Mouse (Mus musculus): ENCODE results near the gene Paf1.

The Paf1 gene

DNA sequence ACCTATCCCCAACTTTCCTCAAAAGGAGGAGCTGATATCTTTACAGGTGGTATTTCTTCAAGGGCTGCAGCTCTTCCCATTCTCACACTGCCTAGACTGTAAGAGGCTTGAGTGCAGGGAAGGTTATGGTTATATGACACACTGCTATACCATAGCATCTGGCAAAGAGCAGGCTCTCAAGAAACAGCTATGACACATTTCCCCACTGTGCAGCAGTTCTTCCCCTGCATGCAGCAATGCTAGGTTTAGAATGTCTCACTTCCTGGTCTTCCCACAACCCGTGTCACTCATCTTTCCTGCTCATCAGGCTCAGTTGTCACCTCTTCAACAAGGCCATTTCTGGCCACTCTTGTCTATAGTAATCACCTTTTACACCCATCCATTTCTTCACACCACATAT lies 37.8 kb downstream of the Paf1 start:
- CTCF ChIA-PET = no interaction called here

DNA sequence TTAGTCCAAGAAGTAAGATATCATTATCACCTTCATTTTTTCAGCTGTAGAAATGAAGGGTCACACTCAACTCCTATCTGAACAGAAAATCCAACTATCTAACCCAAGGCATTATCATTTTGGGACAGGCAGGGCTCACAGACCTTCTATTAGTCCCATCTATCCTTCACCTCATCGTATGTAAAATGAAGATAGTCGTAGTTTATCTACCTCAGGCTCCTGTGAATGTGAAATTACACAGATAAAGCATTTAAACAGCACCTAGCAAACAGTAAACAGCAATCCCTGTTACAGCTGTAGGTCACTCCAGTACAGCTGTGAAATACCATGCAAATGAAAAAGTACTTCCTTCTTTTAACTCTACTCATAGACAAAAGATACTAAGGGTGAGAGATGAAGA lies 39.5 kb downstream of the Paf1 start:
- CTCF ChIA-PET = no interaction called here

DNA sequence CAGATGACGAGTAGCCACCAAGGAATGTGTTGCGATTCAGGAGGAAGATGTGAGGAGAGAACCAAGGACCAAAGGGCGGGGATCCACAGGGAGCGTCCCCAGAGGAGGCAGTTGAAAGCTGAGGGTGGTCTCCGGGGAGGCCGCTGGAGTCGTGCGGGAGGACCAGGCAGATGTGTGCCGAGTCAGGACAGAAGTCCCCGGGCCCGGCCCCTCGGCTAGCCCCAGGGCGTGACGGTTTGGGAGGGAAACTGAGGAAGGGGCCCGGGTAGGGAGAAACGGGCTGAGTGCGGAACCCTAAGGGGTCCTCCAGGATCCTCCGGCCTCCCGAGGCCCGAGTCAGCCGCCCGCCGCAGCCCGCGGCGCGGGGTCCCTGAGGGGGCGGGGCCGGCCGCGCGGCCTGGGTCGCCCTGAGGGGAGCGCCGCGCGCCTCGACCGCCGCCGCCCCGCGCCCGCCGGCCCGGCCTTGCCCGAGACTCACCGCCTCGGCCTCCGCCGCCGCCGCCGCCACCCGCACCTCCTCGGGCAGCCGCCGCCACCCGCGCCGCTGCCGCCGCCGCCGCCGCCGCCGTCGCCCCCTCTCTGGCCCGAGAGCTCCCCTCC lies 43.0 kb downstream of the Paf1 start:
- CTCF ChIA-PET = interaction anchor here (0.7 kb wide), 1 partner anchor 129 kb away, joined by 3 read pairs; no protein-coding TSS in a partner anchor

DNA sequence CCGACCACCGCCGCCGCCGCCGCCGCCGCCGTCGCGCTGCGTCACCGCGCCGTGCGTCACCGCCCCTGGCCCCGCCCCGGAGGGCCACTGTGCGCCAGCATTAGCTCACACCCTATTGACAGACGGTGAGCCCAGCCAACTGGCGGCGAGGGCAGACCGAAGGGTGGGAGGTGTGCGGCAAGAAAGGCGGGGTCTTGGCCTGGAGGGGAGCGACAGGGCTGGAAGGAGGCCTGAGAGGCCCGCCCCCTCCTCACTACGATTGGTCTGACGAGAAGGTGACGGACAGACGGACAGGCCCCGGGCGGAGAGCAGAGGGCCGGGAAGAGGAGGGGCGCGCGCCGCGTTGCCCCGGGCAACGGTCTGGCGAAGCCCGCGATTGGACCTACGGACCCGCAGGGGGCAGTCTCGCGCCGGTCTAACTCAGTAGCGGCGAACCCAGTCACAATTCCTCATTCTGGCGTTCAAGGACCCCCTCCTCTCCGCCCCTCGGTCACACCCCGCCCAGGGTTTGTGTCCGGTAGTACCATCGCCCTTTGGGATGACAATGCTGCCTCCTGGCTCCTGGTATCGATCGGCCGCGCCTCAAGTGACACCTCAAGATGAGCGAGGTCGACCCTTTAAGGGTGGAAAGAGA lies 43.6 kb downstream of the Paf1 start:
- CTCF ChIA-PET = no interaction called here

DNA sequence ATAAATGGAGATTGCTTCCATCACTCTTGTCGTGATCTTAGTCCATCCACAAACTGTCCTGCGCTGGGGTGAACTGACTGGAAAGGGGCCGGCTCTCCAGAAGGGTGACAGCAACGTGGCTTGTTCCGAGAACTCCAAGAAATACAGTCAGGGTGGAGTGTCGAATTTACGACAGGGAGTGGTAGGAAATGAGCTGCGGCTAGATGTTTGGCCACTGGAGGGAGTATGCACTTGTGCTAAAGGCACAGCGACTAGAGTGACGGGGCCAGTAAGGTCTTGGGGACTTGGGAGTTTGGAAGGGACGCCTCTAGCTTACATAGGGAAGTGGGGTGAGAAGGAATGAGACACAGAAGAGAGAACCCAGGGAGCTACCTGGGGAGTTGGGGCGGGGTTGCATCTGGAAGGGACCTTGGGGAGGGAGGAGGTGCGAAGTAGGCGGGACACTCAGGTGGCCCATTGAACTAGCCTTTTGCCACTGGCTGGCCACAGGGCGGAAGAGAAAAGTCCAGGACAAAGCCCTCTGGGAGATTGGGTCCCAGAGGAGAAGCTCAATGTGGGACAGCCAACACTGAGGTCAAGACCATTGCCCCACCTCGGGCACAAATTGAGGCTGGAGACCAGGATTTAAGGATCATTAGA lies 44.3 kb downstream of the Paf1 start, which contains the start of gene Gmfg:
Gene Gmfg (plus strand): TSS at position 516 of the 639 bp plus-strand sequence.
- CTCF ChIA-PET = no interaction called here

DNA sequence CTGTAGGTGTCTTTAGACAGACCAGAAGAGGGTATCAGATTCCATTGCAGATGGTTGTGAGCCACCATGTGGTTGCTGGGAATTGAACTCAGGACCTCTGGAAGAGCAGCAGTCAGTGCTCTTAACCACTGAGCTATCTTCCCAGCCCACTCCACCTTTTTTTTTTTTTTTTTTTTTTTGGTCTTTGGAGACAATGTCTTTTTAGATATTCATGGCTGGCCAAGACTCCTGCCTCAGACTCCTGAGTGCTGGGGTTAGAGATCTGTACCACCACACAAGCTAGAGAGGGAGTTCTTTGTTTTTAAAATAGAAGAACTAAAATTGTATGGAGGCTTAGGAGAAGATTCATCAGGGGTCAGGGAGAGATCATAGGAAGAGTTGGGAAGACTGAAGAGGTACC lies 45.2 kb downstream of the Paf1 start:
- CTCF ChIA-PET = interaction anchor here (0.6 kb wide), 5 partner anchors 125 to 697 kb away, joined by 3 to 5 read pairs (median 4); no protein-coding TSS in a partner anchor

DNA sequence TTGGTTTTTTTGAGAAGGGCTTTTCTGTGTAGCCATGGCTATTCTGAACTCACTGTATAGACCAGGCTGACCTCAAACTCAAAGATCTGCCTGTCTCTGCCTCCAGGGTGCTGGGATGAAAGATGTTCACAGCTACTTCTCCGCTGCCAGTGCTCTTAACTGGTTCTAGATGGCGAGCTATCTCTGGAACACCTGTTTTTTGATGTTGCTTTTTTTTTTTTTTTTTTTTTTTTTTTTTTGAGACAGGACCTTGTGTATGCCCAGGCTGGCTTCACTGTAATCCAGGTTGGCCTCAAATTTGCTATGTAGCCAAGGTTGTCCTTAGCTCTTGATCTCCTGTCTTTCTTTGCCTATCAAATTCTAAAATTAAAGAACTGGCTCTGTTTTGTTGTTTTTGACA lies 46.0 kb downstream of the Paf1 start:
- CTCF ChIA-PET = interaction anchor here (0.6 kb wide), 1 partner anchor 54 kb away, joined by 4 read pairs; no protein-coding TSS in a partner anchor

DNA sequence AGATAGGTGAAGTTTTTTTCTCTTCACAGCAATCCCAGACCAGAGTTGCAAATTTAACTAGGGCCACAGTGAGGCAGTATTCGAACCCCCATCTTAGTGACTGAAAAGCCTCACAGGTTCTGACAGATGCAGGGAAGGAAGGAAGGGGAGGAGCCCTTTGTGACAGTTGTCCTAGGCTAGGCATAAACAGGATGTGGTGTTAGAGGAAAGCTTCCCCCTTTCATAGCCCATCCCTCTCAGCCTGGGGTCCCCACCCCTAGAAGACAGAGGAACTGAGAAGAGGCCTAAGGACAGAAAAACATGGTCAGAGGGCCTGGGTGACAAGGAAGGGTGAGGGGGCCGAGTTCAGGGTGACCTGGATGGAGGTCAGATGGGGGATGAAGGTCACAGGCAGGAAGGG lies 48.0 kb downstream of the Paf1 start:
- CTCF ChIA-PET = interaction anchor here (0.6 kb wide), 1 partner anchor 58 kb away, joined by 4 read pairs; no protein-coding TSS in a partner anchor

DNA sequence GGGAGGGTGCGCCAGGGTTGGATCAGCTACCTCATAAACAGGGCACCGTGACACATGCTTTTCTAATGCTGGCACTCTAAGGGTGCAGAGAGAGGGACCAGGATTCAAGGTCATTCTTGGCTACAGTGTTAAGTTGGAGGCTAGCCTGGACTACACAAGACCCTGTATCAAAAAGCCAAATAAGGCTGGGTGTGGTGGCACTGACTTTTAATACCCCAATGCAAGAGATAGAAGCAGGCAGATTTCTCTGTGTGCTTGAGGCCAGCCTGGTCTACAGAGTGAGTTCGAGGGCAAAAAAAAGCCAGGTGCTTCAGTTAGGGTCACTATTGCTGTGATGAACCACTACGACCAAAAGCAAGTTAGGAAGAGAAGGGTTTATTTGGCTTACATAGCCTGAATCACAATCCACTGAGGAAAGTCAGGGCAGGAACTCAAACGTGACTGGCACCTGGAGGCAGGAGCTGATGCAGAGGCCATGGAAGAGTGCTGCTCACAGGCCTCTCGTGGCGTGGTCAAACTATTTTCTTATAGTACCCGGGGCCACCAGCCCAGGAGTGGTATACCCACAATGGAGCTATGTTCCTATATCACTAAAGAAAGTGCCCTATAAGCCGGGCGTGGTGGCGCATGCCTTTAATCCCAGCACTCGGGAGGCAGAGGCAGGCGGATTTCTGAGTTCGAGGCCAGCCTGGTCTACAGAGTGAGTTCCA lies 49.2 kb downstream of the Paf1 start:
- CTCF ChIA-PET = interaction anchor here (0.6 to 0.7 kb wide), 5 partner anchors 90 to 516 kb away, joined by 3 to 5 read pairs (median 3); no protein-coding TSS in a partner anchor

DNA sequence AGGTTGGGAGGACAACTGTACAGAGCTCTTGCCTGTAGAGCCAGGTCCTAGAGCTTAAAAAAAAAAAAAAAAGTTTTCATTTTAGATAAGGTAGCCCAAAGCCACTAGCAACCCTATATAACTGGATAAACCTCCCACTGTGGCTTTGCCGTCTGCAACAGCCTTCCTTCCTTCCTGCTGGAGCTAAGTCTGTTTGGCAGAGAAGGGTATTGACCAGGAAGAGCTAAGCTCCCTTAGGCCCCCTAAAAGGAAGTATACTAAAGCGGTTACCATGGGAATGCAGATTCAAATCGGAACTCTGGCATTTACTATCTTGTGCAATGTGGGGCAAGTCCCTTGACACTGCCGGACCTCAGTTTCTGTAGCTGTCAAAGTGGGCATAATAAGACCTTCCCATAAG lies 49.9 kb downstream of the Paf1 start:
- CTCF ChIA-PET = interaction anchor here (0.6 to 0.7 kb wide), 6 partner anchors 85 to 516 kb away, joined by 3 to 5 read pairs (median 3); no protein-coding TSS in a partner anchor

DNA sequence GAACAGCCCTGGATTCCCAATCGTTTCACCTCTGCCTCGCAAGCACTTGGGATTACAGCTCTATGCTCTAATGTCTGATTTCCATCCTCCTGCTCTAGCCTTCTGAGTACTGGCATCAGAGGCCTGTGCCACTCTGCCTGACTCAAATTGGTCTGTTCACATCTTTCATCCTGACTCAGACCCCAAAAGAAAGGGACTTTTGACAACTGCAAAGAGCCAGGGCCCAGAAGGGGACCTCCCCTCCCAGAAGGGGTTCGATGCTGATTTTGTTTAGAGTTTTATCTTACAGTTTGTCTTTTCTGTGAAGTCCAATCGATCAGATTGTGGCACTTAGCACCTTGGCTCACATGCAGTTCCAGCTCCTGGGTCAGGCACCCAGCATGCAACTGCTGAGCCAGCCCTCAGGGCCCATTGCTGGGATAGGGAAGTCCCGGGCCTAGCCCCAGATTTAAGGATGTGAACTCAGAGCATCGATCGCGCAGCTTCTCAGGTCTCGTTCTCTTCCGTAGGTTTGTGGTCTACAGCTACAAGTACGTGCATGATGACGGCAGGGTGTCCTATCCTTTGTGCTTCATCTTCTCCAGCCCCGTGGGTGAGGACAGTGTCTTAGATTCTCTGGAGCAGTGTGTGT lies 51.7 kb downstream of the Paf1 start:
- CTCF ChIA-PET = interaction anchor here (0.7 kb wide), 1 partner anchor 10 kb away, joined by 3 read pairs; no protein-coding TSS in a partner anchor

DNA sequence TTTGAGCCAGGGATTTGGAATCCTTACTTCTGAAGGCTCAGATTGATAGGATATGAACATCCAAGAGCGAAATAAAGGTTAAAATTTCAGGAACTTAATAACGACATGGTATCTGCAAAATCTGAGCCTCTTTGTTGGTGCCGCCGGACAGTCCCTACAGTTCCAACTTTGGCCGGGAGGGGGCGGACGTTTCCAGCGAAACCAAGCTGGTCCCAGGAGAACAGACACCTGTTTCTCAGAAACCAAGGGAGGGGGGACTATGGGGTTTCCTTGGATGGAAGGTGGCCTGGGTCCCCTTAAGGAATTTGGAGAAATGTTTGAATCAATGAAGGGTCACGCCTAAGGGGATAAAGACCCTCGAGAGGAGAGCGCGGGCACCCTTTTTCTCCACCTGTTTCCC lies 53.7 kb downstream of the Paf1 start:
- CTCF ChIA-PET = interaction anchor here (0.6 to 1.9 kb wide), 4 partner anchors 12 to 154 kb away, joined by 4 to 6 read pairs (median 4); no protein-coding TSS in a partner anchor

DNA sequence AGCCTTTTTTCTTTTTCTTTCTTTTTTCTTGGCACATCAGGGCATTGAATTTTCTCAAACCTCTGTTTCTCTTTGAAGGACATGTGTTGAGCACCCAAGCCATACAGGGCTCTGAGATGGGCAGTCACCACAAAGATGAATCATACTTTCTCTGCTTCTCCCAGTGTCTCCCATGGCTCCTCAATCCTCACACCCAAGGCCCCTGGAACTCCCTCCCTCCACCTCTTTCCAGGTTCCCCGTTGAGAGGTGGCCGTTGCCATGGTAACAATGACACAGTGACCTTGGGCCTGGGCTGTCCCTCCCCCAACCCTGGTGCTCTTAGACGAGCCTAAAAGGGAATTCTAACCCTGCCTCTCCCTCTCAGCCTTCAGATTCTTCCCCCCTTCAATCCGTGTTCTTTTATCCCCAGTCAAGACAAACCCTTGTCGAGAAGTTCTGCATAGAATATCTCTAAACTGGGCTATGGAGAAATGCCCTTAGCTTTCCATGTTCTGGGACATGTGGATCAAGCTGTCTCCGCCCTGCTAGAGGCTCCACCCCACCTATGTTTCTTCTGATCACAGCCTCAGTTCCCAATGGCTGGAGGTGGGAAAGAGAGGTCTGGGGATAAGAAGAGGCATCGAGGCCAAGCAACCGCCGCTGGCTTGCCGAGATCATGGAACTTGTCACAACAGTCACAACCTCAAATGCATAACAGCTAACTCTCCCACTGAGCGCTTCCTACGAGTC lies 54.5 kb downstream of the Paf1 start:
- CTCF ChIA-PET = interaction anchor here (0.6 to 1.9 kb wide), 5 partner anchors 13 to 454 kb away, joined by 3 to 6 read pairs (median 4); no protein-coding TSS in a partner anchor

DNA sequence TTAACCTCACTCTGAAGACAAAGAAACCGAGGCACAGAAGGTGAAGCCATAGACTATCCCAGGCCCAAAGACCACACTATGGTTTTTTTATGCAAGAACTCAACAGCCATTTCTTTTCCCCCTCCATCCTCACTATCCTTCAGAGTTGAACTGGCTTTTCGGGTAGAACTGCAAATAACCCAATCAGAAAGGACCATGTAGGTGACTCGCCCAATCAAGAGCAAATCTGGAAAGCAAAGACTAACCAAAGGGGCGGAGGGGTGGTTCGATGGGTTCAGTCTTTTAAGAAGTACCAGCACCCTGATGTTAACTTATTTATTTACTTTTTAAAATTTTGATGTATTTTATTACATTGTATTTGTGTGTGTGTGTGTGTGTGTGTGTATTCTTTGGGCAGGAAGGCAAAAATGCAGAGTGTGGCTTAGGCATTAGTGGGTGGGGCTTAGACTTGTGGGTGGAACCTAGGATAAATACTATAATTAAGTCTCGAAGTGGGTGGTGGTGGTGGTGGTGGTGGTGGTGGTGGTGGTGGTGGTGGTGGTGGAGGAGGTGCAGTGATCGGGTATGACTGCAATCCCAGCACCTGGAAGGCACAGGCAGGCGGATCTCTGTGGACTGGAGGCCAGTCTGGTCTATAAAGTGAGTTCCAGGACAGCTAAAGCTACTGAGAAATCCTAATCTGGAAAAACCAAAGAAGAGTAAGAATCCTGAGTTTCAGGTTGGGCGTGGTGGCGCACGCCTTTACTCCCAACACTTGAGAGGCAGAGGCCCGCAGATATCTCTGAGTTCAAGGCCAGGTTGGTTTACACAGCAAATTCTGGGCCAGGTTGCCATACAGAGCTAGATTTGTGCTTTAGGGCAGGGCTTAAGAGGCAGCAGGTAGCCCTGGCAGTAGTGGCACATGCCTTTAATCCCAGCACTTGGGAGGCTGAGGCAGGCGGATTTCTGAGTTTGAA lies 55.4 kb downstream of the Paf1 start:
- CTCF ChIA-PET = interaction anchor here (0.7 kb wide), 1 partner anchor 453 kb away, joined by 3 read pairs; no protein-coding TSS in a partner anchor
